Mouse (Mus musculus): ENCODE data around the gene Vps13d. TPM values are rescaled to one million over a fixed set of nuclear protein-coding genes. Genes with fewer than 3 reads are reported as not detected.

Gene Vps13d
- polyA plus RNA-seq, 1 experiment from 2014 or later, result 8.7 TPM

- 0 out of 2 replicates have a peak, but pooled peaks cover under 1% of the 10 kb centered on the region for H3K4me1 ChIP-seq (replicated peaks)
- no peaks in the 10 kb centered on the region for H3K27me3 ChIP-seq
- H3K27ac ChIP-seq, result no peak overlapping the region
- peaks cover 51% of the 10 kb centered on the region for H3K36me3 ChIP-seq
- H3K4me2 ChIP-seq, result no peak overlapping the region
- H3K9ac ChIP-seq, result no peak overlapping the region
- no peaks in the 10 kb centered on the region for H3K9me3 ChIP-seq
- WGBS, result 91% methylated on average over 3 of the region's 3 CpGs
- H3K4me3 ChIP-seq, result no peak overlapping the region
- ATAC-seq (ENCODE audit: low FRiP score), result no peak
These were observed 175.6 kb downstream of the Vps13d start for GRCm38 (mm10) chr4:145019121-145019714.

GRCm38 (mm10) chr4:145017745-145018144 lies 177.1 kb downstream of the Vps13d start:
- H3K9ac ChIP-seq, result no peak overlapping the region
- H3K9me3 ChIP-seq, result no peaks in the 10 kb centered on the region
- no peaks in the 10 kb centered on the region for H3K27me3 ChIP-seq
- no peak for ATAC-seq (ENCODE audit: low FRiP score)
- H3K4me1 ChIP-seq (replicated peaks), result no peaks in the 10 kb centered on the region
- H3K27ac ChIP-seq, result no peak overlapping the region
- 84% methylated on average over 2 of the region's 2 CpGs for WGBS
- H3K36me3 ChIP-seq, result peaks cover 64% of the 10 kb centered on the region
- no peak overlapping the region for H3K4me3 ChIP-seq
- no peak overlapping the region for H3K4me2 ChIP-seq

- H3K4me1 ChIP-seq (replicated peaks), result no peaks in the 10 kb centered on the region
- ATAC-seq (ENCODE audit: low FRiP score), result no peak
- WGBS, result 85% methylated on average over 1 of the region's 1 CpGs
These were observed 178.1 kb downstream of the Vps13d start for GRCm38 (mm10) chr4:145016669-145017068.

DNA sequence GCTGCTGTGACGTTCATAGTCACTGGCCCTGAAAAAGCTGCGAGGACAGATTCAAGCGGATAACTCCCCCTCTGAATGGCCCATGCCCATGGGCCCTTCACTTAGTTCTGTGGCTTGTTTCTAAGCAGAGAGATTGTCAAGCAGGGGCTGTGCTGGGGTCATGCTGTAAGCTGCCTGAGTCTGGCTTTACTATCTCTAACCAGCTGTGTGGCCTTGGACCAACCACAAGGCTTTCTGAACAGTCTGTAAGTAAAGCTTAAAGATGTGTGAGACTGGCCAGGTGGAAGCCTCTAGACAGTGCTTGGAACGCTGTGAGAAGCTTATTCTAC lies 180.2 kb downstream of the Vps13d start:
- Histone ChIP-seq H3K9me3 (no peaks in the 10 kb centered on the region), H3K36me3 (peaks cover 69% of the 10 kb centered on the region), H3K9ac (no peak overlapping the region), H3K4me1 (replicated peaks) (no peaks in the 10 kb centered on the region; the same call in 1 of the 2 replicates), H3K4me3 (no peak overlapping the region), H3K4me2 (no peak overlapping the region), H3K27me3 (no peaks in the 10 kb centered on the region), H3K27ac (no peak overlapping the region)
- 90% methylated on average over 4 of the region's 4 CpGs for WGBS
- no peak for ATAC-seq (ENCODE audit: low FRiP score)

More at GRCm38 (mm10) chr4:145016669-145017068, 178.1 kb downstream of the Vps13d start:
- no peaks in the 10 kb centered on the region for H3K27me3 ChIP-seq
- no peaks in the 10 kb centered on the region for H3K9me3 ChIP-seq
- H3K27ac ChIP-seq, result no peak overlapping the region
- no peak overlapping the region for H3K9ac ChIP-seq
- H3K4me2 ChIP-seq, result no peak overlapping the region
- H3K4me3 ChIP-seq, result no peak overlapping the region
- peaks cover 70% of the 10 kb centered on the region for H3K36me3 ChIP-seq

- Histone ChIP-seq H3K27ac (no peak overlapping the region), H3K9ac (no peak overlapping the region), H3K36me3 (peaks cover 63% of the 10 kb centered on the region), H3K9me3 (no peaks in the 10 kb centered on the region), H3K4me2 (no peak overlapping the region), H3K4me3 (no peak overlapping the region), H3K27me3 (no peaks in the 10 kb centered on the region), H3K4me1 (replicated peaks) (no peaks in the 10 kb centered on the region; the same call in 1 of the 2 replicates)
- WGBS, result 91% methylated on average over 7 of the region's 7 CpGs
- no peak for ATAC-seq (ENCODE audit: low FRiP score)
These were observed 180.8 kb downstream of the Vps13d start for GRCm38 (mm10) chr4:145013760-145014631.

DNA sequence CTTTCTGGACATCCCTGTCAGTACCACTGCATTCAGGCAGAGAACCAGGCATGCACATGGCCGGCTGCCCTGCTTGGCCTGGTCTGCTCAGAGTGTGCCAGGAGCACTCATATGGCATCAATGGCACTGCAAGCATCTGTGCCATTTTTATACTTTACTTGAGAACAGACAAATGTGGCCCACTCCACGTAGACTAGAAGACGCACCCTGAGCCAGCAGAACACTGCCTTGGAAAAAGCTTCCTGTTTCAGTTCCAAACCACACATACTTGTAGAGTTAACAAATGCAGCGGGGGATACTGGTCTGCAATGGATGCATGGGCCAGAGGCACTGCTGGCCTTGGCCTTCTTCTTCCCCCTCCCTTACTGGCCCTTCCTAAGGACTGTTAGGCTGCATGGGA lies 181.6 kb downstream of the Vps13d start:
- no peak for ATAC-seq (ENCODE audit: low FRiP score)
- H3K4me1 ChIP-seq (replicated peaks), result no peaks in the 10 kb centered on the region; the same call in 1 of the 2 replicates
- H3K9me3 ChIP-seq, result no peaks in the 10 kb centered on the region
- H3K27ac ChIP-seq, result no peak overlapping the region
- no peak overlapping the region for H3K4me3 ChIP-seq
- peaks cover 56% of the 10 kb centered on the region for H3K36me3 ChIP-seq
- H3K9ac ChIP-seq, result no peak overlapping the region
- no peaks in the 10 kb centered on the region for H3K27me3 ChIP-seq
- WGBS, result 88% methylated on average over 4 of the region's 4 CpGs
- no peak overlapping the region for H3K4me2 ChIP-seq

DNA sequence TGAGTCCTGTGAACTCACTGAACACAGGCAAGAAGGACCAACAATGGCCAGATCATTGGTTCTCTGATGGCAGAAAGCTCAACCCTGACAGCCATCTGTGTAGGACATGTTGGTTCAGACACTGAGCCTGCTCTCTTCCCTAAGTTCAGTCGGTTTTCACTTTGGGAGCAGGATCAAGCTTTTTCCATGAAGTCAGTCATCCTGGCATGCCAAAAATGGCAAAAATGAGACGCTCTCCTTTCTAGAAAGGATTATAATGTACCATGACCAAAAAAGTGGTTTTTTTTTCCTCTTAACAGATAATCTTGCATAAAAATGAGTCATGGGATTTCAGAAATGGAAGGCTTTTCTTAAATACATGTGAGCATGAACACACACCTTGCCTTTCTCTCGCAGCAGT lies 183.6 kb downstream of the Vps13d start:
- Histone ChIP-seq H3K36me3 (peaks cover 42% of the 10 kb centered on the region), H3K4me1 (replicated peaks) (no peaks in the 10 kb centered on the region; the same call in 1 of the 2 replicates), H3K9me3 (no peaks in the 10 kb centered on the region), H3K4me3 (no peak overlapping the region), H3K4me2 (no peak overlapping the region), H3K9ac (no peak overlapping the region), H3K27me3 (no peaks in the 10 kb centered on the region), H3K27ac (no peak overlapping the region)
- ATAC-seq (ENCODE audit: low FRiP score), result no peak
- WGBS, result 87% methylated on average over 3 of the region's 3 CpGs

DNA sequence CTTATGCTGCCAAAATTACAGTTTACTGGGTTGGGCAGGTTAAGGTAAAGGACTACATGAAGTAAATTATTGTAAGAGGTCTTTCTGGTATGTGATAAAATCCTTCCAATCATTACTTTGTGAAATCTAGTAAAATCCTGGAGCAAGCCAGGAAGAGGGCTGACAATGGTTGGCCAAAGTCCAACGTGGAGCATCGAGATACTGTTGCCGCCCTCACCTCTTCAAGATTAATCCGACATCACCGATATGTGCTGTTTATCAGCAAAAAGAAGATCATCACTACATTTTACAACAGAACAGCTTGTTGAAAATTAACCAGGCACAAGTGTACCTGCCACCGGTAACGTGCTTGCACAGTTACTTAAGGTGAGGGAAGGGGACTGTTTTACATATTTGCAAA lies 184.9 kb downstream of the Vps13d start:
- no peaks in the 10 kb centered on the region for H3K27me3 ChIP-seq
- no peak for ATAC-seq (ENCODE audit: low FRiP score)
- no peak overlapping the region for H3K9ac ChIP-seq
- H3K4me3 ChIP-seq, result no peak overlapping the region
- H3K27ac ChIP-seq, result no peak overlapping the region
- H3K36me3 ChIP-seq, result peaks cover 30% of the 10 kb centered on the region
- H3K9me3 ChIP-seq, result no peaks in the 10 kb centered on the region
- no peaks in the 10 kb centered on the region; the same call in 1 of the 2 replicates for H3K4me1 ChIP-seq (replicated peaks)
- 87% methylated on average over 7 of the region's 7 CpGs for WGBS
- H3K4me2 ChIP-seq, result no peak overlapping the region

GRCm38 (mm10) chr4:145009437-145009836 lies 185.4 kb downstream of the Vps13d start:
- Histone ChIP-seq H3K9ac (no peak overlapping the region), H3K36me3 (peaks cover 25% of the 10 kb centered on the region), H3K27me3 (no peaks in the 10 kb centered on the region), H3K4me3 (no peak overlapping the region), H3K4me1 (replicated peaks) (no peaks in the 10 kb centered on the region; the same call in 1 of the 2 replicates), H3K27ac (no peak overlapping the region), H3K9me3 (no peaks in the 10 kb centered on the region), H3K4me2 (no peak overlapping the region)
- no peak for ATAC-seq (ENCODE audit: low FRiP score)
- WGBS, result 67% methylated on average over 3 of the region's 3 CpGs

DNA sequence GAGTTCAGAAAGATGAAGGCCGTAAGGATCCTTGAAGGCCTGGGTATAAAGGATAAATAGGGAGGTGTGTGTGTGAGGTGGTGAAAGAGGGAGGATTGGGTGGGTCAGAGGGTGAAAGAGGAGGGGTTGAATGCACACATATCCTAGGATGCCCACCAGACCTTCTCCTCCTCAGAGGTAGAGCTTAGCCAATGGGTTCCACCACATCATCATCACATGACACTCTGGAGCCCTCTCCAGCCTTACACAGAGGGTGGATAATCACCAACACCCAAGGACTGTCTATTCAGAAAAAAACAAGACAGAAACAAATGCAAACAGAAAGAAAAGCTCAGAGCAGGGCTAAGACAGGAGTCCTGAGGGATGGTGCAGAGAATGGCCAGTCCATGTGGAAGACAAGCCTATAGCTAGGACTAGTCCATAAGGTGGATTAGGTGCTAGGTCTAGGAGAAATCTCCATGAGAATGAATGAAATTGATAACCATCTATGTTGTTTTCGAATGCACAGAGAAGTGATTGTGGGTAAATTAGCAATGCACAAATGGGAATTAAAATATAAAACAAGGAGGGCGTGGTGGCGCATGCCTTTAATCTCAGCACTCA lies 188.8 kb downstream of the Vps13d start:
- Histone ChIP-seq H3K27ac (no peak overlapping the region), H3K9ac (no peak overlapping the region), H3K36me3 (peaks cover 3% of the 10 kb centered on the region; the same call in 1 of the 2 replicates), H3K27me3 (no peaks in the 10 kb centered on the region), H3K4me2 (no peak overlapping the region), H3K4me3 (no peak overlapping the region), H3K4me1 (replicated peaks) (no peaks in the 10 kb centered on the region; the same call in 1 of the 2 replicates), H3K9me3 (no peaks in the 10 kb centered on the region)
- 93% methylated on average over 4 of the region's 4 CpGs for WGBS
- no peak for ATAC-seq (ENCODE audit: low FRiP score)

DNA sequence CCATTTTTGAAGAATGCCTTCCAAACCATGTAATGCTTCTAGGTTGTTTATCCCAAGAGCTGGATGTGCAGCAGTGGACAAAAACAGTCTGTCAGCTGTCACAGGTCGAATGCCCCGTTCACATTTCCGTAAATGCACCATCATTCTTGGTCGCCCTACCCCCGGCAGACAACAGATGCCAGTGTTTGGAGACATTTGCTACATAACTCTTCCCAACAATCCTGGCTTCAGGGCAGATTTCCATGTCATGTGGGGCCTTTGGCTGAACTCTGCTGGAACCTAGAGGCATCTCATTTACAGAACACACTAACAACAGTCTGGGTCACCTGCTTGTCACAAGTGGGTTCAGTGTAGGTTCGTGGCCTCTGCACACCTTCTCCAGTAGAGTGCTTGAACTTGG lies 190.6 kb downstream of the Vps13d start:
- H3K27me3 ChIP-seq, result no peaks in the 10 kb centered on the region
- H3K4me2 ChIP-seq, result no peak overlapping the region
- no peak overlapping the region for H3K9ac ChIP-seq
- no peaks in the 10 kb centered on the region for H3K9me3 ChIP-seq
- ATAC-seq (ENCODE audit: low FRiP score), result no peak
- H3K36me3 ChIP-seq, result no peaks in the 10 kb centered on the region; the same call in 1 of the 2 replicates
- no peak overlapping the region for H3K27ac ChIP-seq
- H3K4me1 ChIP-seq (replicated peaks), result peaks cover 12% of the 10 kb centered on the region
- H3K4me3 ChIP-seq, result no peak overlapping the region
- 76% methylated on average over 6 of the region's 6 CpGs for WGBS

DNA sequence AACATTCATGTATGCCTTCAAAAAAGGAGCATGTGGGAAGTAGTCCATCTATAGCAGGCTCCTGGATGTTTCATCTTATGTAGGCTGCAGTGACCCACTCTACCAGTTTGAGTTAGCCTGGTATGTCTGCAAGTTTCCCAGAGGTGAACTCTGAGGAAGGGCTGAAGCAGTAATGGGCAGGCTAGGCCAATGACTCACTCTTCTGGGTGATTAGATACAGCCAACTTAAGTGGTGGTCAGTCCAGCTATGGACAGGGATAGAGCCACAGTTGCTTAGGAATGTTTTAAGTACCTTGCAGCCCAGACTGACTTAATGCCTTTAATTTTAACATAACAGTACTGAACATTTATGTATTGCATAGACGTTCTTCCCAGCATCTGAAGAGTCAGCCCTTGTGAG lies 192.1 kb downstream of the Vps13d start:
- Histone ChIP-seq H3K27ac (no peak overlapping the region), H3K4me3 (no peak overlapping the region), H3K4me1 (replicated peaks) (peaks cover 24% of the 10 kb centered on the region), H3K9me3 (no peaks in the 10 kb centered on the region), H3K36me3 (no peaks in the 10 kb centered on the region; the same call in 1 of the 2 replicates), H3K4me2 (no peak overlapping the region), H3K27me3 (no peaks in the 10 kb centered on the region), H3K9ac (no peak overlapping the region)
- no peak for ATAC-seq (ENCODE audit: low FRiP score)
- WGBS, result 86% methylated on average over 1 of the region's 1 CpGs
